Mouse (Mus musculus): ENCODE results near the gene D330020A13Rik. TPM values are rescaled to one million over a fixed set of nuclear protein-coding genes. Genes with fewer than 3 reads are reported as not detected.
A peak's percentile ranks its signal among the peaks of the same experiment; 100 is the strongest.

D330020A13Rik gene
- polyA plus RNA-seq (2015; fragmentation: Nextera tagmentation; extraction: Ambion mirVana), result not detected in 2 replicates

DNA sequence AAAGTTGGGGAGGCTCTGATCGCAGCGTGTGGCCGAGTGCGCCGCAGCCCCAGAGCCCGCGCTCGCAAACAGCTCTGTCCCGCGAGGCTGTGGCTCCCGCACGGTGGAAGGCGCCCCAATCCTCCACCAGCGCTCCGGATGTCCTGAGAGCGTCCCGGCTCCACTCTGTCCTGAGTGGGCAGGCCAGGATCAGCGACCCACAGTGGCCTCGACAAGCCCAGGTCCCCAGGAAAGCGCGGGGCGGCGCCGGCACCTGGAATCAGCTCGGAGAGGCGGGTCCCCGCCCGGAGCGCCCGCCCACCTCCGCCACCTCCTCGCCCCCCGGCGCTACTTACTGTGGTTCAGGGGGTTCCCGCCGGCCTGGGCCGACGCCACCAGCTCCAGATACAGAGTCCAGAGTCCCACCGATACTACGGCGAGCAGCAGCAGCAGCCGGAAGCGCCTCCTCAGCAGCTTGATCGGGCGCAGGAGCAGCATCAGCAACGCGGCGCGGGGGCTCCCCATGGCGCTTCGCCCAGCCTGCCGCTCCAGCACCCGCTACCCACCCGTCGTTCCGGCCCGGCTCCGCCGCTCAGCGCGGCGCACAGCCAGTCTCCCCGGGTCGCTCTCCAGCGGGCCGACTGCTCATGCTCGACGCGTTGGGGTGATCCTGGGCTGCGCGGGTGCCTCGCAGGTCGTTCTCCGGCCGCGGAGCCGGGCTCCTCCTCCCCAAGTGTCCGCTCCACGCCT is at the start of gene D330020A13Rik, which contains the start of gene B4galnt3:
Gene D330020A13Rik, plus strand, starts transcription at position 309 of the 729 bp plus-strand sequence.
Gene B4galnt3, minus strand, starts transcription at position 504 of the 729 bp plus-strand sequence.
- Histone ChIP-seq H3K4me2 (ENCODE audit: low read depth, low read length) (peak within 1 kb of the TSS; percentile 88), H3K4me3 (ENCODE audit: low read depth, low read length) (peak within 1 kb of the TSS; percentile 51), H3K27me3 (ENCODE audit: insufficient read depth, low read length) (peaks cover 38% of the 10 kb centered on the region), H3K27ac (ENCODE audit: low read depth) (no peak within 1 kb of the TSS), H3K9ac (replicated peaks) (0 out of 2 replicates have a peak within 1 kb of the TSS, but pooled peaks have one; percentile 11), H3K9me3 (ENCODE audit: low read length) (no peaks in the 10 kb centered on the region), H3K36me3 (replicated peaks; ENCODE audit: insufficient read depth, low read length) (no peaks in the 10 kb centered on the region), H3K4me1 (ENCODE audit: insufficient read depth) (peaks cover 7% of the 10 kb centered on the region; the same call in 1 of the 2 replicates)
- DNase-seq, result peak; percentile 29
- WGBS (ENCODE audit: insufficient replicate concordance), result 7% methylated on average over 52 of the region's 79 CpGs
- TF ChIP-seq EP300 (IDR thresholded peaks at IDR 0.05; ENCODE audit: low read depth) (no peak), CTCF (IDR thresholded peaks at IDR 0.05; ENCODE audit: low read depth) (no peak)
- peak; percentile 17; the same call in 1 of the 2 replicates for ATAC-seq

- ATAC-seq (no peak), DNase-seq (no peak)
- no peak for TF ChIP-seq EP300 (IDR thresholded peaks at IDR 0.05; ENCODE audit: low read depth)
- no peak for TF ChIP-seq CTCF (IDR thresholded peaks at IDR 0.05; ENCODE audit: low read depth)
- no peaks in the 10 kb centered on the region for H3K27me3 ChIP-seq (ENCODE audit: insufficient read depth, low read length)
- 69% methylated on average over 5 of the region's 5 CpGs for WGBS (ENCODE audit: insufficient replicate concordance)
- H3K9ac ChIP-seq (replicated peaks), result no peak overlapping the region
- H3K4me3 ChIP-seq (ENCODE audit: low read depth, low read length), result no peak overlapping the region
- no peaks in the 10 kb centered on the region for H3K4me1 ChIP-seq (ENCODE audit: insufficient read depth)
- H3K36me3 ChIP-seq (replicated peaks; ENCODE audit: insufficient read depth, low read length), result no peaks in the 10 kb centered on the region
- no peaks in the 10 kb centered on the region for H3K9me3 ChIP-seq (ENCODE audit: low read length)
- no peak overlapping the region for H3K4me2 ChIP-seq (ENCODE audit: low read depth, low read length)
- H3K27ac ChIP-seq (ENCODE audit: low read depth), result no peak overlapping the region
Observed at GRCm38 (mm10) chr6:120246676-120247075, 47.5 kb upstream of the D330020A13Rik start.

DNA sequence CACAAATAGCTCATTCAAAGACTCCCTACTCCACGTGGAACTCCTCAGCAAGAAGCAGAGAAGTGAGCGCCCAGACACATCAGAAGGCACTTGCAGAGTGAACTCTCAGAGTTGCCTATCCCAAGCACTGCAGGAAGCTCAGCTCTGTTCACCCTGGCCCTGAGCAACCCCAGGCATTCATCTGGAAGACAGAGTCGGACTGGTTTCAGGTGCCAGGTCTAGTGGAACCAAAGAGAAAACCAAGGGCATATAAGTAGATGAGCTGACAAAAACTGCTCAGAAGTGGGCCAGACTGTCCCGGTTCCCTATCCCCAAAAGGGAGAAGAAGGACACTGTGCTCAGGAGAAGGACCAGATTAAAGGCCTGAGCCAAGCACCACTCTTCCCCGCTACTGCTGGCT is 44.3 kb upstream of the D330020A13Rik start:
- DNase-seq, result no peak
- H3K27ac ChIP-seq (ENCODE audit: low read depth), result no peak overlapping the region
- H3K27me3 ChIP-seq (ENCODE audit: insufficient read depth, low read length), result no peaks in the 10 kb centered on the region
- no peaks in the 10 kb centered on the region for H3K36me3 ChIP-seq (replicated peaks; ENCODE audit: insufficient read depth, low read length)
- H3K4me2 ChIP-seq (ENCODE audit: low read depth, low read length), result no peak overlapping the region
- H3K9me3 ChIP-seq (ENCODE audit: low read length), result no peaks in the 10 kb centered on the region
- H3K4me1 ChIP-seq (ENCODE audit: insufficient read depth), result no peaks in the 10 kb centered on the region
- TF ChIP-seq EP300 (IDR thresholded peaks at IDR 0.05; ENCODE audit: low read depth), result no peak
- TF ChIP-seq CTCF (IDR thresholded peaks at IDR 0.05; ENCODE audit: low read depth), result no peak
- ATAC-seq, result no peak
- no peak overlapping the region for H3K9ac ChIP-seq (replicated peaks)
- 65% methylated on average over 5 of the region's 5 CpGs for WGBS (ENCODE audit: insufficient replicate concordance)
- H3K4me3 ChIP-seq (ENCODE audit: low read depth, low read length), result no peak overlapping the region

GRCm38 (mm10) chr6:120251010-120251409 is 43.2 kb upstream of the D330020A13Rik start:
- Histone ChIP-seq H3K4me3 (ENCODE audit: low read depth, low read length) (no peak overlapping the region), H3K36me3 (replicated peaks; ENCODE audit: insufficient read depth, low read length) (no peaks in the 10 kb centered on the region), H3K27me3 (ENCODE audit: insufficient read depth, low read length) (no peaks in the 10 kb centered on the region), H3K4me2 (ENCODE audit: low read depth, low read length) (no peak overlapping the region), H3K27ac (ENCODE audit: low read depth) (no peak overlapping the region), H3K4me1 (ENCODE audit: insufficient read depth) (no peaks in the 10 kb centered on the region), H3K9ac (replicated peaks) (no peak overlapping the region), H3K9me3 (ENCODE audit: low read length) (no peaks in the 10 kb centered on the region)
- DNase-seq (no peak), ATAC-seq (no peak)
- TF ChIP-seq CTCF (IDR thresholded peaks at IDR 0.05; ENCODE audit: low read depth) (no peak), EP300 (IDR thresholded peaks at IDR 0.05; ENCODE audit: low read depth) (no peak)
- WGBS (ENCODE audit: insufficient replicate concordance), result 68% methylated on average over 7 of the region's 7 CpGs

- Histone ChIP-seq H3K9ac (replicated peaks) (no peak overlapping the region), H3K4me3 (ENCODE audit: low read depth, low read length) (no peak overlapping the region), H3K27ac (ENCODE audit: low read depth) (no peak overlapping the region), H3K4me1 (ENCODE audit: insufficient read depth) (no peaks in the 10 kb centered on the region), H3K9me3 (ENCODE audit: low read length) (no peaks in the 10 kb centered on the region), H3K27me3 (ENCODE audit: insufficient read depth, low read length) (no peaks in the 10 kb centered on the region), H3K4me2 (ENCODE audit: low read depth, low read length) (no peak overlapping the region), H3K36me3 (replicated peaks; ENCODE audit: insufficient read depth, low read length) (no peaks in the 10 kb centered on the region)
- ATAC-seq, result no peak
- DNase-seq, result no peak
- TF ChIP-seq EP300 (IDR thresholded peaks at IDR 0.05; ENCODE audit: low read depth) (no peak), CTCF (IDR thresholded peaks at IDR 0.05; ENCODE audit: low read depth) (no peak)
- 67% methylated on average over 2 of the region's 2 CpGs for WGBS (ENCODE audit: insufficient replicate concordance)
Observed at GRCm38 (mm10) chr6:120252741-120253140, 41.4 kb upstream of the D330020A13Rik start.

DNA sequence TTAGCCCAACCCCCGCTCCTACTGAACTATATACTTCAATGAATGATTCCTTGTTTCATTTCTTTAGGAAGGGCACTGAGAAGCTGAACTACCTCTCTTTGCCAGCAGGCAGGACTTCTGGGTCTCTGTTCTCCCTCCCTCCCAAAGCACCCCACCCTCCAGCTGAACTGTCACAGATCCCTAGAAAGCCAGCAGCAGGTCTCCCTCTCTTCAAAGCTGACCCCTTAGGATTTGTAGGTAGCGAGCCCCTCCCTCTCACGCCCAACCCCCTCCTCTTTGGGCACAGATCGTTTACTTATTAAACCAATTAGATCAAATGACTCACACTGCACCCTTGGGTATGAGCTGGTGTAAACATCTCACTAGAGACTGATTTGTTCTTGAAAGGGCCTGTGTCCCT is 39.5 kb upstream of the D330020A13Rik start:
- H3K9ac ChIP-seq (replicated peaks), result no peak overlapping the region
- WGBS (ENCODE audit: insufficient replicate concordance), result 52% methylated on average over 4 of the region's 4 CpGs
- DNase-seq (no peak), ATAC-seq (no peak)
- H3K27ac ChIP-seq (ENCODE audit: low read depth), result no peak overlapping the region
- no peak overlapping the region for H3K4me2 ChIP-seq (ENCODE audit: low read depth, low read length)
- H3K4me3 ChIP-seq (ENCODE audit: low read depth, low read length), result no peak overlapping the region
- H3K4me1 ChIP-seq (ENCODE audit: insufficient read depth), result no peaks in the 10 kb centered on the region
- TF ChIP-seq CTCF (IDR thresholded peaks at IDR 0.05; ENCODE audit: low read depth) (no peak), EP300 (IDR thresholded peaks at IDR 0.05; ENCODE audit: low read depth) (no peak)
- no peaks in the 10 kb centered on the region for H3K27me3 ChIP-seq (ENCODE audit: insufficient read depth, low read length)
- no peaks in the 10 kb centered on the region for H3K9me3 ChIP-seq (ENCODE audit: low read length)
- H3K36me3 ChIP-seq (replicated peaks; ENCODE audit: insufficient read depth, low read length), result no peaks in the 10 kb centered on the region
